Mouse (Mus musculus) CH12.LX (cell line): ENCODE measurements at regions not wholly inside any gene's neighbourhood (a gene's known extent, or its start where the extent isn't known, plus 50 kb on each side); places are given as distances from the start of the nearest gene placed in this dataset.

Experiments
- DNase-seq: peaks from one replicate; pipeline ENCODE4 v3.0.0-alpha.2; 2013; ENCODE audit errors: extremely low read depth
- H3K27ac ChIP-seq: 2 replicates; pipeline ENCODE4 v1.5.1; 2012; ENCODE audit warnings: low read depth, mild to moderate bottlenecking, control low read depth, moderate library complexity; ENCODE audit not compliant: insufficient read depth
- H3K27me3 ChIP-seq: replicated peaks from 2 replicates; pipeline ENCODE3; 2012; ENCODE audit warnings: inconsistent platforms
- H3K36me3 ChIP-seq, 2 experiments: replicated peaks in 1 of 2; 2 replicates each; pipeline versions ENCODE3 to v1.6.1; 2012; ENCODE audit warnings: inconsistent platforms in 1 of 2, low read length in 1 of 2, mild to moderate bottlenecking in 1 of 2, mixed read lengths in 1 of 2, moderate library complexity in 1 of 2; ENCODE audit not compliant: control insufficient read depth in 1 of 2, insufficient read depth in 1 of 2
- H3K4me1 ChIP-seq, 2 experiments: 2 replicates each; pipeline ENCODE4 v1.6.1; 2012; ENCODE audit warnings: inconsistent platforms in 1 of 2, moderate library complexity in 1 of 2; ENCODE audit not compliant: insufficient read depth in 2 of 2, control insufficient read depth in 1 of 2
- H3K4me2 ChIP-seq: 2 replicates; pipeline ENCODE4 v1.6.1; 2012; ENCODE audit warnings: low read depth, mild to moderate bottlenecking, control low read depth; ENCODE audit not compliant: poor library complexity, insufficient read depth, severe bottlenecking
- H3K4me3 ChIP-seq, 3 experiments: fragments of 150-350 bp in 1 of 3; sonication (generic) in 1 of 3; replicated peaks in 1 of 3; 2 replicates each; pipeline versions ENCODE3 to v1.5.1; 2011 to 2012; ENCODE audit warnings: low read depth in 2 of 3, low read length in 2 of 3, mild to moderate bottlenecking in 2 of 3, moderate library complexity in 2 of 3, control low read depth in 1 of 3, improper control_type of control experiment in 1 of 3, inconsistent platforms in 1 of 3, mixed read lengths in 1 of 3; ENCODE audit not compliant: poor library complexity in 1 of 3
- H3K79me2 ChIP-seq: replicated peaks from 2 replicates; pipeline ENCODE4 v1.6.1; 2012; ENCODE audit warnings: mild to moderate bottlenecking, moderate library complexity; ENCODE audit not compliant: control insufficient read depth, poor library complexity, insufficient read depth, severe bottlenecking; ENCODE audit errors: extremely low read depth
- H3K9ac ChIP-seq: 2 replicates; pipeline ENCODE4 v1.6.1; 2012; ENCODE audit warnings: low read depth, mild to moderate bottlenecking, control low read depth, moderate library complexity; ENCODE audit not compliant: insufficient read depth
- H3K9me3 ChIP-seq: replicated peaks from 2 replicates; pipeline ENCODE3; 2012; ENCODE audit warnings: low read length, inconsistent platforms, mixed read lengths
- CHD1 ChIP-seq: IDR thresholded peaks from 2 replicates; pipeline ENCODE4 v1.6.1; 2012; ENCODE audit warnings: low read depth, low read length, improper control_type of control experiment, inconsistent platforms
- CHD2 ChIP-seq: IDR thresholded peaks from 2 replicates; pipeline ENCODE4 v1.6.1; 2011; ENCODE audit warnings: low read length, improper control_type of control experiment
- EP300 ChIP-seq: IDR thresholded peaks from 2 replicates; pipeline ENCODE4 v1.6.1; 2011; ENCODE audit warnings: low read length, improper control_type of control experiment
- GABPA ChIP-seq: IDR thresholded peaks from 2 replicates; pipeline ENCODE4 v1.6.1; 2012; ENCODE audit warnings: low read depth, low read length, improper control_type of control experiment, inconsistent platforms; ENCODE audit not compliant: insufficient replicate concordance
- HCFC1 ChIP-seq: IDR thresholded peaks from 2 replicates; pipeline ENCODE4 v1.6.1; 2012; ENCODE audit warnings: low read depth, mild to moderate bottlenecking, inconsistent platforms, low read length, improper control_type of control experiment
- JUND ChIP-seq: conservative IDR thresholded peaks from 2 replicates; pipeline ENCODE4 v1.6.1; 2011; ENCODE audit warnings: low read depth, low read length, improper control_type of control experiment
- KAT2A ChIP-seq: IDR thresholded peaks from 2 replicates; pipeline ENCODE4 v1.6.1; 2012; ENCODE audit warnings: low read length, improper control_type of control experiment, inconsistent platforms; ENCODE audit not compliant: insufficient replicate concordance
- MAX ChIP-seq: IDR thresholded peaks from 2 replicates; pipeline ENCODE4 v1.6.1; 2011; ENCODE audit warnings: low read length, improper control_type of control experiment
- MAZ ChIP-seq: IDR thresholded peaks from 2 replicates; pipeline ENCODE4 v1.6.1; 2012; ENCODE audit warnings: low read depth, mild to moderate bottlenecking, inconsistent platforms, low read length, improper control_type of control experiment, moderate library complexity
- MEF2A ChIP-seq: IDR thresholded peaks from 2 replicates; pipeline ENCODE4 v1.6.1; 2014; ENCODE audit warnings: low read depth, mild to moderate bottlenecking, inconsistent platforms, low read length, improper control_type of control experiment, borderline replicate concordance
- MXI1 ChIP-seq: IDR thresholded peaks from 2 replicates; pipeline ENCODE4 v1.6.1; 2011; ENCODE audit warnings: mild to moderate bottlenecking, low read depth, low read length, improper control_type of control experiment
- MYC ChIP-seq: IDR thresholded peaks from 2 replicates; pipeline ENCODE4 v1.6.1; 2011; ENCODE audit warnings: low read depth, mild to moderate bottlenecking, improper control_type of control experiment, low read length
- NELFE ChIP-seq: IDR thresholded peaks from 2 replicates; pipeline ENCODE4 v1.6.1; 2011; ENCODE audit warnings: low read depth, low read length, improper control_type of control experiment
- POLR2A ChIP-seq: IDR thresholded peaks from 2 replicates; pipeline ENCODE4 v1.6.1; 2011; ENCODE audit warnings: low read depth, mild to moderate bottlenecking, improper control_type of control experiment, low read length
- RAD21 ChIP-seq: IDR thresholded peaks from 2 replicates; pipeline ENCODE4 v1.6.1; 2011; ENCODE audit warnings: low read depth, mild to moderate bottlenecking, low read length, improper control_type of control experiment, moderate library complexity
- SMC3 ChIP-seq: IDR thresholded peaks from 2 replicates; pipeline ENCODE4 v1.6.1; 2011; ENCODE audit warnings: low read depth, low read length, improper control_type of control experiment
- USF1 ChIP-seq: IDR thresholded peaks from 2 replicates; pipeline ENCODE4 v1.6.1; 2014; ENCODE audit warnings: low read depth, mild to moderate bottlenecking, inconsistent platforms, low read length, improper control_type of control experiment
- ZC3H11A ChIP-seq: IDR thresholded peaks from 2 replicates; pipeline ENCODE4 v1.6.1; 2012; ENCODE audit warnings: low read depth, mild to moderate bottlenecking, inconsistent platforms, low read length, improper control_type of control experiment
- ZKSCAN1 ChIP-seq: IDR thresholded peaks from 2 replicates; pipeline ENCODE4 v1.6.1; 2012; ENCODE audit warnings: low read depth, inconsistent platforms, low read length, improper control_type of control experiment, borderline replicate concordance
- ZMIZ1 ChIP-seq: IDR thresholded peaks from 2 replicates; pipeline ENCODE4 v1.6.1; 2012; ENCODE audit warnings: low read depth, mild to moderate bottlenecking, inconsistent platforms, low read length, improper control_type of control experiment
- dilution Hi-C: fragments of 300-500 bp; cut with MboI; formaldehyde crosslinking; loops from 2 replicates; pipeline ENCODE4 v1.14.3; 2020; ENCODE audit warnings: low sequenced_read_pairs; ENCODE audit not compliant: extremely low pct_unique_long_range_greater_than_20kb, extremely low pct_ligation_motif_present
- in situ Hi-C: fragments of 300-500 bp; cut with MboI; formaldehyde crosslinking; loops from 3 replicates; pipeline ENCODE4 v1.14.3; 2019; ENCODE audit warnings: low sequenced_read_pairs, low pct_ligation_motif_present, low pct_unique_long_range_greater_than_20kb, mixed read lengths

DNA sequence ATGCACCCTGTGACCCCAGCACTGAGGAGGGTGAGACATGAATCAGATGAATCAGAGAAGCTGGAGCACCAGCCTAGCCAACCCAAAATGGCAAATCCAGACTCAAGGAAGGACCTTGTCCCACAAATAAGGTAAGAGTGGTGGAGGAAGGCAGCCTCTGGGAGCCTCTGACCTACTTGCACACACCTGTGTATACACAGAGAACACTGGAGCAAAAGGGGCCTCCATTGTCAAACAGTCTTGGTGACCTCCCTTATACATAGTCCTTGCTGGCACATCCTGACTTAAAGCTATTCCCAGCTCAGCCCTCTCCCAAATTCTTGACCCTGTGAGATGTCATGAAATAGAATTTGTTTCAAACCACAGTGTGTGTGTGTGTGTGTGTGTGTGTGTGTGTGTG, 57.1 kb downstream of the Inhbb start:
- TF ChIP-seq MEF2A (no peak), MAZ (no peak), KAT2A (no peak), MXI1 (no peak), MYC (no peak), RAD21 (no peak), EP300 (no peak), NELFE (no peak), HCFC1 (no peak), SMC3 (no peak), GABPA (no peak), ZKSCAN1 (no peak), JUND (no peak), USF1 (no peak), ZMIZ1 (no peak), POLR2A (no peak), CHD2 (no peak), MAX (no peak)
- H3K27me3 ChIP-seq: no peaks in the 10 kb centered on the region
- H3K79me2 ChIP-seq: no peaks in the 10 kb centered on the region
- no peaks in the 10 kb centered on the region for H3K36me3 ChIP-seq
- no peak overlapping the region for H3K9ac ChIP-seq
- no peak overlapping the region for H3K27ac ChIP-seq
- DNase-seq: no peak
- H3K9me3 ChIP-seq: peaks cover 51% of the 10 kb centered on the region
- dilution Hi-C loops (no loop called here), in situ Hi-C loops (no loop called here)
- no peak overlapping the region for H3K4me2 ChIP-seq
- H3K4me3 ChIP-seq: no peak overlapping the region
- H3K4me1 ChIP-seq: no peaks in the 10 kb centered on the region

DNA sequence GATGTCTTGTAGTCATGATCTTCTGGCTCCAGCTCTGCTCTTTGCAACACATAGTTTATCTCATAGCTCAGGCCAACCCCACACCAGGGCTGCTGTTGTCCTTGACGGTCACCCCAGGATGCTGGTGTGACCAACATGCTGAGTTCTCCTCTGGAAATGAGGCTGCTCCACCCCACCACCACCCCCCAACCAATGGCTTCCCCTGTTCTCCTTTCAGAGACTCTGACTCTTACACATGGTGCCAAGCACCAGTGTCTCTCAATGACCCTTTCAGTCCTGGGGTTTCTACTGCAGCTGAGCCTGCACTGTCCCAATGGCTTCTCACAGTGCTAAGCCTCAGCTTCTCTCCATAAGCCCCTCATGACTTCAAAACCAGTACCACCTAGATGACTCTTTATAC, 64.0 kb downstream of the Inhbb start:
- Histone ChIP-seq H3K36me3 (no peaks in the 10 kb centered on the region), H3K27ac (no peak overlapping the region), H3K4me2 (no peak overlapping the region), H3K79me2 (no peaks in the 10 kb centered on the region), H3K4me1 (no peaks in the 10 kb centered on the region), H3K9me3 (peaks cover 48% of the 10 kb centered on the region), H3K27me3 (no peaks in the 10 kb centered on the region), H3K9ac (no peak overlapping the region), H3K4me3 (no peak overlapping the region)
- in situ Hi-C loops: no loop called here
- dilution Hi-C loops: no loop called here
- DNase-seq: no peak
- TF ChIP-seq CHD1: no peak
- TF ChIP-seq USF1: no peak
- TF ChIP-seq ZC3H11A: no peak
- no peak for TF ChIP-seq KAT2A
